Mouse (Mus musculus): ENCODE results near the gene Pgls. TPM values are rescaled to one million over a fixed set of nuclear protein-coding genes. Genes with fewer than 3 reads are reported as not detected.

Pgls gene
- polyA plus RNA-seq, 1 experiment from 2014 or later = 218 TPM

DNA sequence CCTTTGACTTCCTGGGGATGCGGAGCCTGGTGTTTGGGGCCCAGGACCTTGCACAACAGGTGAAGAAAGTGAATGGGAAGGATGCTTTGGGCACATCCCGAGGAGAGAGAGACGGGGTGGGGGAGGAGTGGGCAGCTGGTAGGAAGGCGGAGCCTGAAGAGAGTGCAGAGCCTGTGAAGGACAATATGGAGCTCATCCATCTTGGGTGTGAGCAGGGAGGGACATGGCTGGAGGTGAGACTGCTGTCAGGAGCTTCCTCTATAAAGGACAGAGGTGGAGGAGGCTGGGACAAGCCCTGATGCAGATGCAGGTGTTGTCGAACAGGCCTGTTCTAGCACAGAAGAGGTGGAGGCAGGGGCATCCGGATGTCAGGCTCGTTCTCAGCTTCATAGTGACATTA is 12.0 kb downstream of the Pgls start:
- H3K4me1 ChIP-seq (replicated peaks; ENCODE audit: control insufficient read depth, insufficient read depth, low read length) = peaks cover 17% of the 10 kb centered on the region
- H3K4me2 ChIP-seq (ENCODE audit: low read depth, low read length) = no peak overlapping the region
- no peak overlapping the region for H3K27ac ChIP-seq (ENCODE audit: low read length)
- no peak overlapping the region for H3K4me3 ChIP-seq (ENCODE audit: low read length)
- 53% methylated on average over 7 of the region's 7 CpGs for WGBS
- H3K9me3 ChIP-seq (ENCODE audit: control insufficient read depth, low read length) = no peaks in the 10 kb centered on the region
- H3K9ac ChIP-seq (ENCODE audit: low read length) = no peak overlapping the region
- ATAC-seq (ENCODE audit: low read depth) = no peak
- H3K27me3 ChIP-seq (ENCODE audit: control insufficient read depth, insufficient read depth, low read depth, low read length) = peaks cover 19% of the 10 kb centered on the region
- no peaks in the 10 kb centered on the region for H3K36me3 ChIP-seq (ENCODE audit: control insufficient read depth, insufficient read depth, low read length)

DNA sequence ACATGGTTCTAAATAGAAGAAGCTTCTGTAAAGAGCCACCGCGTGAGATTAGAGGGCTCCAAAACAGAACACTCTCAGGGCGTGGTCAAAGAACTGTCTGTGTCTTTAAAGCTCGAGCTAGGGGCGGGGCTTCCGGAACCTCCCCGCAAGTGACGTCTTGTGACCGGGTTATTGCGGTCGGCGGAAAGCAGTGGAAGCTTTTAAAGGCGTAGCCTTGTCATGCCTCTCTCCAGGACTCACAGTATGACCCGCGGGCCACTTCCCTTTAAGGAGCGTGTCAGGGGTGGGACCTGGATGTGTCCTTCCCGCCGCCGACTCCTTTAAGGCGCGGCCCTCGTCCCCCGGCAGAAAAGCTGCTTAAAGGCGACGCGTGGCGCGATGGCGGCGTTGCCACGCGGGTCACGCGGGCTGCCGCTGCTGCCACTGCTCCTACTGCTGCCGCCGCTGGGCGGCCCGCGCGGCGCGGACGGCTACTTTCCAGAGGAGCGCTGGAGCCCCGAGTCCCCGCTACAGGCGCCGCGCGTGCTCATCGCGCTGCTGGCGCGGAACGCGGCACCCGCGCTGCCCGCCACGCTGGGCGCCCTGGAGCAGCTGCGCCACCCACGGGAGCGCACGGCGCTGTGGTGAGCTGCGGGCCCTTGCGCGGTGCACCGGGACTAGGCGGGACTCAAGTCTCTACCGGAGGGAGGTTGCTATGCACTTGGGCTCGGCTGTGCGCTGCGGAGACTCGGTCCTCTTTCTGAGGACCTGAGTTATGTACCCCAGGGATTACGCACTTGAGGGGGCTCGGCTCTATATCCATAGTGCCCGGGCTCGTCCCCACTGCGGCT is 19.1 kb downstream of the Pgls start, which contains the start of gene Colgalt1:
Gene Colgalt1 (plus strand): TSS at position 177 of the 830 bp plus-strand sequence.
- Histone ChIP-seq H3K4me3 (ENCODE audit: low read length) (peak within 1 kb of the TSS; percentile 85), H3K27ac (ENCODE audit: low read length) (peak within 1 kb of the TSS; percentile 84), H3K36me3 (ENCODE audit: control insufficient read depth, insufficient read depth, low read length) (peaks cover 8% of the 10 kb centered on the region; the same call in 1 of the 2 replicates), H3K27me3 (ENCODE audit: control insufficient read depth, insufficient read depth, low read depth, low read length) (no peaks in the 10 kb centered on the region), H3K9me3 (ENCODE audit: control insufficient read depth, low read length) (no peaks in the 10 kb centered on the region), H3K4me2 (ENCODE audit: low read depth, low read length) (peak within 1 kb of the TSS; percentile 65), H3K4me1 (replicated peaks; ENCODE audit: control insufficient read depth, insufficient read depth, low read length) (peaks cover 12% of the 10 kb centered on the region), H3K9ac (ENCODE audit: low read length) (peak within 1 kb of the TSS; percentile 88)
- ATAC-seq (ENCODE audit: low read depth) = peak; percentile 99
- WGBS = under 1% methylated on average over 81 of the region's 82 CpGs

DNA sequence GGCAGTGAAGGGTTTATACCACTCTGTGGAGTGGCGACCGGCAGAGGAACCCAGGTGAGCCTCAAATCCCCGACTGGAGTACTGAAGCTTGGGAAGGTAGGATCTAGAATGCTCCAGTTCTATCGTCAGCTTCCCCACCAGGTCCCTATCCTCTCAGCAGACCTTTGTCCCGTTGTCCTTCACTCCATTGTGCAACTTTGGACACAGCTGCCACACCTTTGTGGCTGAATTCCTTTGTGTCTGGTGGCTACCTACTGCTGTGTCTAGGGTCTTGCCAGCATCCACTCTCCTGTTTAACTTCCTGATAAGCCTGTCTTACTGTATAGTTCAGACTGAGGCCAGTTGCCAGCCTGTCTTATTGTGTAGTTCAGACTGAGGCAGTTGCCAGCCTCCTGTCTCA is 20.2 kb downstream of the Pgls start:
- Histone ChIP-seq H3K9me3 (ENCODE audit: control insufficient read depth, low read length) (no peaks in the 10 kb centered on the region), H3K4me3 (ENCODE audit: low read length) (peak overlapping the region; percentile 85), H3K9ac (ENCODE audit: low read length) (peak overlapping the region; percentile 88), H3K4me1 (replicated peaks; ENCODE audit: control insufficient read depth, insufficient read depth, low read length) (peaks cover 12% of the 10 kb centered on the region), H3K4me2 (ENCODE audit: low read depth, low read length) (peak overlapping the region; percentile 65), H3K27ac (ENCODE audit: low read length) (no peak overlapping the region), H3K27me3 (ENCODE audit: control insufficient read depth, insufficient read depth, low read depth, low read length) (no peaks in the 10 kb centered on the region), H3K36me3 (ENCODE audit: control insufficient read depth, insufficient read depth, low read length) (peaks cover 10% of the 10 kb centered on the region; the same call in 1 of the 2 replicates)
- WGBS = 25% methylated on average over 5 of the region's 5 CpGs
- no peak for ATAC-seq (ENCODE audit: low read depth)

DNA sequence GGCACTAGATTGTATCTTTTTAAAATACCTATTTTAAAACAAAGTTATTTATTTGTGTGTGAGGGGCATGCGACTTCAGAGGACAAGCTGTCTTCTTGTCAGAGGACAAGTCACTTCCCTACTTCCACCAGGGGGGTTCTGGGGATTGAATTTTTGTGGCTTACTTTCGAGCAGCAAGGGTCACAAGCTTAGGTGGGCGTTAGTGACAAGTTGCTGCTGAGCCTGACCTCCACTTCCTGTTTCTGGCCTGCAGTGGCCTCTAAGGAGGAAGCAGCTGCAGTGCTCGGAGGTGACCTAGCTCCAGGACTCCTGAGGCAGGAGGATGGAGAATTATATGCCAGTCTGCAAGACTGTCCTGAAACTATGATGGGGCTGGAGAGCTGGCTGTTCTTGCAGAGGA is 21.4 kb downstream of the Pgls start:
- Histone ChIP-seq H3K27ac (ENCODE audit: low read length) (no peak overlapping the region), H3K9ac (ENCODE audit: low read length) (no peak overlapping the region), H3K36me3 (ENCODE audit: control insufficient read depth, insufficient read depth, low read length) (peaks cover 22% of the 10 kb centered on the region), H3K4me3 (ENCODE audit: low read length) (no peak overlapping the region), H3K4me2 (ENCODE audit: low read depth, low read length) (no peak overlapping the region), H3K27me3 (ENCODE audit: control insufficient read depth, insufficient read depth, low read depth, low read length) (no peaks in the 10 kb centered on the region), H3K9me3 (ENCODE audit: control insufficient read depth, low read length) (no peaks in the 10 kb centered on the region), H3K4me1 (replicated peaks; ENCODE audit: control insufficient read depth, insufficient read depth, low read length) (peaks cover 12% of the 10 kb centered on the region)
- ATAC-seq (ENCODE audit: low read depth) = no peak
- 35% methylated on average over 4 of the region's 4 CpGs for WGBS

DNA sequence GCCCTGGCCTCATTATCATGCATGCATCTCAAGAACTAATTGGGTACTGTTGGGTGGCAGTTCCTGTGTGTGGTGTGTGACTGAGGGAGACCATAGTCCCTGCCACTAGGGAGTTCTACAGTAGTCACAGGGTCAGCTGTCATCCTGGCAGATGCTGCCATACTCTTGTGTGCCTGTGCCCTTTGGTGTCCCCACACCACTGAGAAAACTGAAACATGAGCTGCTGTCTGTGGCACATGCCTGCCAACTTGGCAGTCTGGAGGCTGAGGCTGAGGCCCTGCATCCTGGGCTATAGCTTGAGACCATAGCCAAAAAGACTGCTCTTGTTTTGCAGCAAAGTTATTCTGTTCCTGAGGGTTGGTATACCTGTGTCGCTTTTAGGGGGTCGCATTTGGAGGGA is 27.8 kb downstream of the Pgls start:
- Histone ChIP-seq H3K4me1 (replicated peaks; ENCODE audit: control insufficient read depth, insufficient read depth, low read length) (no peaks in the 10 kb centered on the region), H3K4me3 (ENCODE audit: low read length) (no peak overlapping the region), H3K36me3 (ENCODE audit: control insufficient read depth, insufficient read depth, low read length) (peaks cover 64% of the 10 kb centered on the region), H3K4me2 (ENCODE audit: low read depth, low read length) (no peak overlapping the region), H3K27me3 (ENCODE audit: control insufficient read depth, insufficient read depth, low read depth, low read length) (no peaks in the 10 kb centered on the region), H3K9ac (ENCODE audit: low read length) (no peak overlapping the region), H3K9me3 (ENCODE audit: control insufficient read depth, low read length) (peaks cover 9% of the 10 kb centered on the region), H3K27ac (ENCODE audit: low read length) (no peak overlapping the region)
- 97% methylated on average over 2 of the region's 2 CpGs for WGBS
- no peak for ATAC-seq (ENCODE audit: low read depth)

DNA sequence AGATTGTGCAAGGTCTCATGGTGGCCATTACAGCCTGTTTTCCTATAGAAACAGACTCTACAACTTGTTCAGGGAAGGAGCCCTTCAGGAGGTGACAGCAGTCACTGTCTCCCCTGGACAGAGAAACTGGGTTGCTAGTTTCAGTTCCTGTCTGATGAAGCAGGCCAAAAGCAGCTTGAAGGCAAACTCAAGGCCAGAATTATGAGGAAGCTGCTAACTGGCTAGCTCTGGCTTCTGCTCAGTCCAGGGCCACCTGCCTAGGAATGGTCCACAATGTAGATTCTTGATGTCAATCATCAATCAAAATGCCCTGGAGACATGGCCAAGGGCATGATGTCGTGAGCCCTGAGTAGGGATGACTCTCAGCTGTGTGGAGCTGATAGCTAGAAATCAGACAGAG is 33.1 kb downstream of the Pgls start:
- Histone ChIP-seq H3K4me2 (ENCODE audit: low read depth, low read length) (no peak overlapping the region), H3K27ac (ENCODE audit: low read length) (no peak overlapping the region), H3K9me3 (ENCODE audit: control insufficient read depth, low read length) (peaks cover 9% of the 10 kb centered on the region), H3K4me1 (replicated peaks; ENCODE audit: control insufficient read depth, insufficient read depth, low read length) (peaks cover 23% of the 10 kb centered on the region), H3K4me3 (ENCODE audit: low read length) (no peak overlapping the region), H3K9ac (ENCODE audit: low read length) (no peak overlapping the region), H3K36me3 (ENCODE audit: control insufficient read depth, insufficient read depth, low read length) (peaks cover 36% of the 10 kb centered on the region), H3K27me3 (ENCODE audit: control insufficient read depth, insufficient read depth, low read depth, low read length) (peaks cover under 1% of the 10 kb centered on the region; the same call in 1 of the 2 replicates)
- 85% methylated on average over 1 of the region's 1 CpGs for WGBS
- ATAC-seq (ENCODE audit: low read depth) = no peak

DNA sequence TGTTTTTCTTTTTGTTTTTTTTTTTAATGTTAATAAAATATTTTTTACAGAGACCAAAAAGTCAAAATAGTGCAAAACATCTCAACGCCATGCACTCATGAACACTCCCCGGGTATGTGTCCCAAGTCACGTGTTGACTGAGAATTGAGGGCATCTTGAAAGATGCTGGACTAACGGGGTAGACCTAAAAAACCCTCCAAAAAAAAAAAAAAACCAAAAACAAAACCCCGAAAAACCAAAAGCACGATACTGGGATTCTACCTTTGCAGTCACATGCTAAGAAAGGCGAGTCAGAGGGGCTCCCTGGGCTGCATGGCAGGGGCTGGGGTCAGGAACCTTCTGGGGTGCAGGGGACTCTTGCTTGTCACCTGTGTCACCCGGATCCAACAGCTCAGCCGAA is 34.8 kb downstream of the Pgls start:
- no peak overlapping the region for H3K9ac ChIP-seq (ENCODE audit: low read length)
- H3K36me3 ChIP-seq (ENCODE audit: control insufficient read depth, insufficient read depth, low read length) = peaks cover 24% of the 10 kb centered on the region
- no peak for ATAC-seq (ENCODE audit: low read depth)
- H3K27me3 ChIP-seq (ENCODE audit: control insufficient read depth, insufficient read depth, low read depth, low read length) = peaks cover 5% of the 10 kb centered on the region; the same call in 1 of the 2 replicates
- 82% methylated on average over 9 of the region's 9 CpGs for WGBS
- peaks cover 9% of the 10 kb centered on the region for H3K9me3 ChIP-seq (ENCODE audit: control insufficient read depth, low read length)
- H3K27ac ChIP-seq (ENCODE audit: low read length) = peak overlapping the region; percentile 77; the same call in 1 of the 2 replicates
- H3K4me3 ChIP-seq (ENCODE audit: low read length) = no peak overlapping the region
- no peak overlapping the region for H3K4me2 ChIP-seq (ENCODE audit: low read depth, low read length)
- peaks cover 23% of the 10 kb centered on the region for H3K4me1 ChIP-seq (replicated peaks; ENCODE audit: control insufficient read depth, insufficient read depth, low read length)

DNA sequence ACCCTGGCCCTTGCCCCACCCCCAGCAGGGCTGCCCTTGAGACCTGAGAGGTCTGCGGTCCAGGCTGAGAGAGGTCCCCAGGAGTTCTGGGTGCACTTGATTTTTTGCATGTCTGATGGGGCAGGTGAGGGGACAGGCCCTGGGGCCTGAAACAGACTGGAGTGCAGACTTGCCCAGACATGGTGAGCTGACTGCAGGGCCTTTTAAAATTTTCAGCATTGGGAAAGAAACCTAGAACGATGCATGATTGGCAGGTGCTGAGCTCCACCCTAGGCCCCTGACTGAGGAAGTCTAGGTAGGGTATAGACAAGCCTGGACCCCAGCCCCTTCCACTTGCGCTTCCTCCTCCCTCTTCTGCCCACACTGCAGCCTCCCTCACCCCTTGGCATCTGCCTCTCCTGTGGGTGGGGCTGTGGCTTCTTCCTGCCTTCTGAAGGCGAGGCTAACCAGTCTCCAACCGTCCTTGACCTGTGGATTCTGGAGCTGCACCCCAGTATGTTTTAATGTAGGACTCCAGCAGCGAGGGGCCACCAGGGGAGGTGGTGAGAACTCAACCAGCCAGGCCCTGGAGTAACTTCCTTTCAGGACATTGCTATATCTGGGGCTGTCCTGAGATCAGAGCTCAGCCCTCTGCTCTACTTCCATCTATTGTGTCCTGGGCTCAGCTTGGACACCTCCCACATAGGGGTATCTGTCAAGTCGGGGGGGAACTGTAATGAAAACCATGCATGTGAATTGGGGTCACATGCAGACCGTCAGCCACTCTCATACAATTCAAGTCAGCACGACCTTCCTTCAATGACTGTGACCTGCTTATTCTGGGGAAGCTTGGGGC is 35.5 kb downstream of the Pgls start:
- Histone ChIP-seq H3K4me3 (ENCODE audit: low read length) (no peak overlapping the region), H3K4me1 (replicated peaks; ENCODE audit: control insufficient read depth, insufficient read depth, low read length) (peaks cover 23% of the 10 kb centered on the region), H3K4me2 (ENCODE audit: low read depth, low read length) (no peak overlapping the region), H3K9ac (ENCODE audit: low read length) (peak overlapping the region; percentile 37; the same call in 1 of the 2 replicates), H3K27ac (ENCODE audit: low read length) (peak overlapping the region; percentile 77), H3K27me3 (ENCODE audit: control insufficient read depth, insufficient read depth, low read depth, low read length) (peaks cover 5% of the 10 kb centered on the region; the same call in 1 of the 2 replicates), H3K9me3 (ENCODE audit: control insufficient read depth, low read length) (peaks cover 4% of the 10 kb centered on the region), H3K36me3 (ENCODE audit: control insufficient read depth, insufficient read depth, low read length) (peaks cover 17% of the 10 kb centered on the region)
- no peak; the same call in 1 of the 2 replicates for ATAC-seq (ENCODE audit: low read depth)
- WGBS = 41% methylated on average over 9 of the region's 9 CpGs

Measured in lung, embryonic 16.5 days (tissue).